Mouse (Mus musculus) kidney, adult 2 months (tissue): ENCODE data around the gene Phrf1. TPM values are rescaled to one million over a fixed set of nuclear protein-coding genes. Genes with fewer than 3 reads are reported as not detected.

Source experiments
- DNase-seq: peaks from one replicate; pipeline ENCODE4 v3.0.0; 2021
- H3K27ac ChIP-seq: fragments of 200-500 bp; 2 replicates; pipeline ENCODE4 v1.5.1; 2012; ENCODE audit warnings: low read depth, low read length, control low read depth, inconsistent platforms; ENCODE audit not compliant: insufficient read depth
- H3K27me3 ChIP-seq: fragments of 200-500 bp; replicated peaks from 2 replicates; pipeline ENCODE4 v1.6.1; 2012; ENCODE audit warnings: mild to moderate bottlenecking, moderate library complexity, low read length, inconsistent platforms; ENCODE audit not compliant: control insufficient read depth, insufficient read depth
- H3K36me3 ChIP-seq: fragments of 200-500 bp; 2 replicates; pipeline ENCODE4 v1.6.1; 2012; ENCODE audit warnings: mild to moderate bottlenecking, moderate library complexity, low read length, inconsistent platforms; ENCODE audit not compliant: control insufficient read depth, insufficient read depth
- H3K4me1 ChIP-seq: fragments of 200-500 bp; 2 replicates; pipeline ENCODE4 v1.6.1; 2011; ENCODE audit warnings: low read length; ENCODE audit not compliant: control insufficient read depth, insufficient read depth
- H3K4me3 ChIP-seq: fragments of 200-500 bp; 2 replicates; pipeline ENCODE4 v1.5.1; 2011; ENCODE audit warnings: mild to moderate bottlenecking, low read depth, low read length, control low read depth; ENCODE audit not compliant: insufficient read depth
- CTCF ChIP-seq: fragments of 200-500 bp; conservative IDR thresholded peaks from 2 replicates; pipeline ENCODE4 v1.5.1; 2011; ENCODE audit warnings: low read depth, mild to moderate bottlenecking, control low read depth, low read length, moderate library complexity, mixed read lengths; ENCODE audit not compliant: insufficient read depth, insufficient read length
- POLR2A ChIP-seq: fragments of 200-500 bp; IDR thresholded peaks from one replicate; pipeline ENCODE4 v1.6.1; 2011; ENCODE audit warnings: low read depth, low read length, control low read depth
- WGBS: fragments of 180-500 bp; shearing (Covaris S2); methylation state at CpG from one replicate; pipeline ENCODE4 v1.1.7; 2018; 5-methylcytosine and 5-hydroxymethylcytosine counted together
- polyA plus RNA-seq: library from polyadenylated mRNA; depleted of rRNA; stranded (reverse); fragments of >200 nt; gene quantifications from 2 replicates; pipeline ENCODE4 v1.2.3, GENCODE M21; 2012

Phrf1 gene
- polyA plus RNA-seq, 1 experiment, result 19.1 TPM

DNA sequence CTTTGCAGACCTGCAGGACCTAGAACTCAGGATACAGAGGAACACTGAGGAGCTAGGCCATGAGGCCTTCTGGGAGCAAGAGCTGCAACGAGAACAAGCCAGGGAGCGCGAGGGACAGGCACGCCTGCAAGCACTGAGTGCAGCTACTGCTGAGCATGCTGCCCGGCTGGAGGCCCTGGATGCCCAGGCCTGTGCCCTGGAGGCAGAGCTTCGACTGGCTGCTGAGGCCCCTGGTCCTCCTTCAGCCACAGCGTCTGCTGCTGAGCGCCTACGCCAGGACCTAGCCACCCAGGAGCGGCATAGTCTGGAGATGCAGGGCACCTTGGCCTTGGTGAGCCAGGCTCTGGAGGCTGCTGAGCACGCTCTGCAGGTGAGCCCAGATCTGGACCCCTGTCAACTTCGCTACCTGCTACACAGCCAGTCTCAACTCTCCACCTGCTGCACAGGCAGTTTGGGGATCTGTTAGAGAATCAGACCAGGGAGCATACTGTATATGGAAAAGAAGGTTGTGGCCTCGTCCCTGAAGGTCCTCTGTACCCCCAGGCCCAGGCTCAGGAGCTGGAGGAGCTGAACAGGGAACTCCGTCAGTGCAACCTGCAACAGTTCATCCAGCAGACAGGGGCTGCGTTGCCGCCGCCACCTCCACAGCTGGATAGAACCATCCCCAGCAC is 11.1 kb upstream of the Phrf1 start:
- peak overlapping the region; percentile 69; the same call in 1 of the 2 replicates for H3K27ac ChIP-seq
- TF ChIP-seq POLR2A (no peak), CTCF (no peak)
- H3K4me1 ChIP-seq, result peaks cover 5% of the 10 kb centered on the region
- peak overlapping the region; percentile 27 for H3K4me3 ChIP-seq
- no peaks in the 10 kb centered on the region for H3K27me3 ChIP-seq
- 70% methylated on average over 17 of the region's 17 CpGs for WGBS
- no peaks in the 10 kb centered on the region for H3K36me3 ChIP-seq
- no peak for DNase-seq

DNA sequence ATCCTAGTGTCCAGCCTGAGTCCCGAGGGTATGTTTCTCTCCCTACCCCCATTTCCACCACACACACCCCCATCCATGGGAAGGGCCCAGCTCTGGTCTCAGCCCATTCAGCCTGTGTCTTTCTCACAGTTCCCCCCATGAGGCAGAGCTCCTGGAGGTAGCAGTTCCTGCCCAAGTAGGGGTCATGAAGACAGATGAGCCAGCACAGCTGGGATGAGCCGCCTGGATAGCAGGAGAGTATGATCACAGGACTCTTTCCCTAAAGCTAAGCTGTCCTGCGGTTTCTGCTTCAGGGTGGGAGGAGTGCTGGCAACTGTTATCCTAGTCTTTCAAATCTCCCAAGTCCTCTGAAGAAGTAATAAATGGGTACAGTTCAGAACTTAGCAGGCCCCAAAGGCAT is 10.4 kb upstream of the Phrf1 start:
- Histone ChIP-seq H3K4me1 (peaks cover 9% of the 10 kb centered on the region), H3K36me3 (no peaks in the 10 kb centered on the region), H3K27ac (no peak overlapping the region), H3K4me3 (no peak overlapping the region), H3K27me3 (no peaks in the 10 kb centered on the region)
- WGBS, result 63% methylated on average over 3 of the region's 3 CpGs
- TF ChIP-seq CTCF (no peak), POLR2A (no peak)
- no peak for DNase-seq

DNA sequence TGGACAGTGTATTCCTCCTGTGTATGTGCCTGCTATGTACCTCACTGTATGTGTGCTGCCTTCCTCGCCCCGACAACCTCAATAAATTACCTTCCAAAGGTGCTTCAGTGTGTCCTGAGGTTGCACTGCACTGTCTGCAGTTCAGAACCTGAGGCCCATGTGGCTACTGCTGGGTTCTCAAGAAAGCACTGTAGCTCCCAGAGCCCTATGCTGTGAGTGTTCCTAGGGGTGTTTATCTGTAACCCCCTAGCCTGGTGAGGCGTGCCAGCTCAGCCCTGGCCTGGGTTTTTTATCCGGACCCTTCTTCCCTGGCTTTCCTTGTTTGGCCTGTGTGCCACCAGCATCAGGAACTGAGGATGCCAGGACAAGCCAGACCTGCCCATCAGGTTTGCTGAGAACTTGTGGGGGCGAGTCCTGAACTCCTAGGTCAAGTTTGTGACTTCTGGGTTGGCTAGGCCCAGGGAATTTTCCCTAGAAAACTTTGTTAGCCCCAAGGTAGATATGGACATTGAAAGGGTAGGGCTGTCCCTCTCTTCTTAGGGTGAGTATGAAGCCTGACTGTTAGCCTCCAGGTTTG is 9.9 kb upstream of the Phrf1 start:
- H3K27ac ChIP-seq, result no peak overlapping the region
- no peak for DNase-seq

DNA sequence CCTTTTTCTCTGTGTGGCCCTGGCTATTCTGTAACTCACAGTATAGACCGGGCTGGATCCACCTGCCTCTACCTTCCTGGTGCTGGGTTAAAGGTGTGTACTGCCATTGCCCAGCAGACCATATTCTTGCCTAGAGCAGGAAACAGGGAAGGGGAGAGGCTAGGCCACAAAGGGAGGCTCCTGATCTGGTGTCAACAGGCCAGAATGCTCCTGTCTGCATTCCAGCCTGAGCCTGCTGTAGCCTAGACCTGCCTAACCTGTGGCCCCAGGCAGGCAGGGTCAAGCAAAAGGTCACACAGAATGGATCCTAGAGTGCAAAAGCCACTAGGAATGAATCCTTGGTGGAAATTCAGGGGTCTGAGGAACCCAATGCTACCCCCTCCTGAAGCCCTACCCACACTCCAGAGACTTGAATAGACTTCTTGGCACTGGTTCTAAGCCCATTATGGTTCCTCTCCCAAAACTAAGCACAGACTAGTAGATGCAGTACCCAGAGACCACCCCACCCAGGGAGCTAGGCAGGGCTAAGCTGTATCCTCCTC is 9.0 kb upstream of the Phrf1 start:
- DNase-seq, result no peak
- 77% methylated on average over 1 of the region's 1 CpGs for WGBS
- no peaks in the 10 kb centered on the region for H3K36me3 ChIP-seq
- H3K27ac ChIP-seq, result no peak overlapping the region
- TF ChIP-seq POLR2A (no peak), CTCF (no peak)
- H3K4me1 ChIP-seq, result peaks cover 9% of the 10 kb centered on the region
- no peak overlapping the region for H3K4me3 ChIP-seq
- no peaks in the 10 kb centered on the region for H3K27me3 ChIP-seq

More for the DNA sequence above, 9.9 kb upstream of the Phrf1 start:
- TF ChIP-seq POLR2A (no peak), CTCF (no peak)
- no peaks in the 10 kb centered on the region for H3K36me3 ChIP-seq
- WGBS, result 69% methylated on average over 5 of the region's 5 CpGs
- peaks cover 9% of the 10 kb centered on the region for H3K4me1 ChIP-seq
- H3K27me3 ChIP-seq, result no peaks in the 10 kb centered on the region
- no peak overlapping the region for H3K4me3 ChIP-seq

DNA sequence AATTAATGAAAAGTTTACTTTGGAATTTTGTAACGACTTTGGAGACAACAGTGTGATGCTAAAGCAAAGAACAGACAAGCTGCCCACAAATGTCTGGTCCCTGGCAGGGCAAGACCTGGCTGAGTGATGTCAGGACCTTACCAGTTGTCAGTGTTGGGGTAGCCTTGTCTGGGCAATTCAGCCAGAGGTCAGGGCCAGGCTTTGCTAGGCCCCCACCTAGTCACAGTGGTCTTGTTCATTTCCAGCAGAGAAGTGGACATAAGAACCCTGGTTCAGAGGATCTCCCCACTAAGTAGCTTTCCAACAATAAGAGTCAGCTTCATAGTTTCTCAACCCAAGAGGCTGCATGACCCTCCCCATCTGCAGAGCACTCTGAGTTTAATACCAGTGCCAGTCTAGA is 8.2 kb upstream of the Phrf1 start:
- H3K4me1 ChIP-seq, result peaks cover 9% of the 10 kb centered on the region
- WGBS, result 68% methylated on average over 1 of the region's 1 CpGs
- no peak overlapping the region for H3K27ac ChIP-seq
- TF ChIP-seq POLR2A, result no peak
- TF ChIP-seq CTCF, result no peak
- H3K36me3 ChIP-seq, result no peaks in the 10 kb centered on the region
- no peak overlapping the region for H3K4me3 ChIP-seq
- no peaks in the 10 kb centered on the region for H3K27me3 ChIP-seq
- no peak for DNase-seq

DNA sequence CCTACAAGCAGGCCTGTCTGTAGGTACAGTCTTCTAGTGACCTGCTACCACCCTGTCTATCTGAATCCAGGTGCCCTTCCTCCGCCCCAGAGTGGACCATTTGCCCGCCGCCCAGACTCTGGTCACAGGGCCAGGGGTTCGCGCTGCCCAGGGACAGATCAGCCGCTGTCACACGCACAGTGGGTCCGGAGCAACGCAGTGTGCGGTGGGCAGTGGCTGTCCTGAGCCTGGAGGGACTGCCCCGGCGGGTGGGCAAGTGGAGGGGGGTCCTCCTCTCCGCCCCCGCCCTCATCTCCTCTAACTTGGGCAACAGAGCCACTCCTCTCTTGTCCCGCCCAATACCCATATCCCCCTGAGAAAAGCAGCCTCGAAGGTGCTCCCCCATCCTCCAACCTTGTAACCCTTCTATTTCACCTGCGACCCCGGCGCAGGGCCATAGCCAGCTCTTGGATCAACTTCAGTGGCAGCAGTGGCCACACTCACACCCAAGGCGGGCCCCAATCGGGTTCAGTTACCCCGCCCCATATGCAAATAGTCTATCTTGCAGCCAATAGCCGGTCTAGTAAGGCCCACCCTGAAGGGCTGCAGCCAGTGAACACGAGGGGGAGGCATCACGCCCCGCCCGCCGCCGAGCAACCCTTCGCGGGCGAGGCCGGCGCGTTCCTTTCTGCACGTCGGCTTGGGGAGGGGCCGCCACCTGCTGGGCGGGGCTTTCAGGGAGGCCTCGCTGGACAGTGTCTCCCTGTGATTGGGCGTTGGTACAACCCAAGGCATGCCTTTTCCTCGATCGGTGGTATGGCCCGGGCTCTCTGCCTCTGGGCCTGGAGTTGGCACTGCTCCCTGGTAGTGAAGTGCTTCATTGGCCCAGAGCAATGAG is 7.1 kb upstream of the Phrf1 start:
- peak overlapping the region; percentile 16 for H3K4me3 ChIP-seq
- 15% methylated on average over 44 of the region's 44 CpGs for WGBS
- 0 out of 2 replicates have a peak overlapping the region, but pooled peaks have one; percentile 12 for H3K27ac ChIP-seq
- peak; percentile 99 for DNase-seq
- TF ChIP-seq POLR2A, result no peak
- TF ChIP-seq CTCF, result no peak
- no peaks in the 10 kb centered on the region for H3K27me3 ChIP-seq
- H3K36me3 ChIP-seq, result no peaks in the 10 kb centered on the region
- peaks cover 9% of the 10 kb centered on the region for H3K4me1 ChIP-seq
